Mouse (Mus musculus) spleen, adult 2 months (tissue): ENCODE measurements around the gene Gstm7.

Source experiments
- CTCF ChIP-seq: fragments of 200-500 bp; IDR thresholded peaks from 2 replicates; pipeline ENCODE4 v1.5.1; 2011; ENCODE audit warnings: mild to moderate bottlenecking, inconsistent platforms; ENCODE audit not compliant: insufficient read depth, insufficient read length, insufficient replicate concordance; ENCODE audit errors: extremely low read depth
- POLR2A ChIP-seq: fragments of 200-500 bp; IDR thresholded peaks from 2 replicates; pipeline ENCODE4 v1.6.1; 2011; ENCODE audit warnings: low read depth, low read length, inconsistent platforms

GRCm38 (mm10) chr3:107916674-107917073 lies 14.9 kb downstream of the Gstm7 start:
- TF ChIP-seq CTCF (no peak), POLR2A (no peak)
